Mouse (Mus musculus) stomach, embryonic 14.5 days (tissue): ENCODE data around the gene Elk1. TPM values are rescaled to one million over a fixed set of nuclear protein-coding genes. Genes with fewer than 3 reads are reported as not detected.

Experiments used
- ATAC-seq: fragments of 200-750 bp; cut with Nextera tagmentation; 2 replicates; pipeline ENCODE4 v1.8.0; 2017; ENCODE audit warnings: low read depth, moderate TSS enrichment; ENCODE audit not compliant: insufficient number of reproducible peaks, insufficient read depth, low FRiP score
- H3K27ac ChIP-seq: fragments of 300-500 bp; sonication (generic); 2 replicates; pipeline ENCODE4 v1.5.1; 2014; ENCODE audit warnings: mild to moderate bottlenecking, low read length, moderate library complexity, mixed read lengths
- H3K27me3 ChIP-seq: fragments of 300-500 bp; sonication (generic); 2 replicates; pipeline ENCODE4 v1.6.1; 2014; ENCODE audit warnings: low read length, control low read depth, mixed read lengths; ENCODE audit not compliant: control insufficient read depth, insufficient read depth
- H3K36me3 ChIP-seq: fragments of 300-500 bp; sonication (generic); 2 replicates; pipeline ENCODE4 v1.6.1; 2014; ENCODE audit warnings: mild to moderate bottlenecking, control low read depth, low read length, moderate library complexity, mixed read lengths; ENCODE audit not compliant: control insufficient read depth, insufficient read depth
- H3K4me1 ChIP-seq: fragments of 300-500 bp; sonication (generic); 2 replicates; pipeline ENCODE4 v1.6.1; 2014; ENCODE audit warnings: low read length, control low read depth, mixed read lengths; ENCODE audit not compliant: control insufficient read depth, insufficient read depth
- H3K4me2 ChIP-seq: fragments of 300-500 bp; sonication (generic); replicated peaks from 2 replicates; pipeline ENCODE4 v1.6.1; 2014; ENCODE audit warnings: low read depth, low read length, control low read depth
- H3K4me3 ChIP-seq: fragments of 300-500 bp; sonication (generic); 2 replicates; pipeline ENCODE4 v1.5.1; 2014; ENCODE audit warnings: low read depth, low read length, control low read depth
- H3K9ac ChIP-seq: fragments of 300-500 bp; sonication (generic); replicated peaks from 2 replicates; pipeline ENCODE4 v1.6.1; 2014; ENCODE audit warnings: low read depth, mild to moderate bottlenecking, control low read depth, low read length, moderate library complexity, mixed read lengths
- H3K9me3 ChIP-seq: fragments of 300-500 bp; sonication (generic); 2 replicates; pipeline ENCODE4 v1.6.1; 2016; ENCODE audit warnings: low read depth, low read length, control low read depth; ENCODE audit not compliant: control insufficient read depth
- WGBS: fragments of 180-500 bp; shearing (Covaris S2); extraction: QIAGEN DNeasy Blood & Tissue Kit; methylation state at CpG from one replicate; pipeline ENCODE4 v1.1.7; 2014; 5-methylcytosine and 5-hydroxymethylcytosine counted together
- polyA plus RNA-seq: library from polyadenylated mRNA; unstranded; fragments of >200 nt; fragmentation: Nextera tagmentation; extraction: Ambion mirVana; gene quantifications from 2 replicates; pipeline ENCODE4 v1.2.1, GENCODE M21; 2014

Elk1 gene
- polyA plus RNA-seq, 1 experiment from 2014 or later: 8.1 TPM

DNA sequence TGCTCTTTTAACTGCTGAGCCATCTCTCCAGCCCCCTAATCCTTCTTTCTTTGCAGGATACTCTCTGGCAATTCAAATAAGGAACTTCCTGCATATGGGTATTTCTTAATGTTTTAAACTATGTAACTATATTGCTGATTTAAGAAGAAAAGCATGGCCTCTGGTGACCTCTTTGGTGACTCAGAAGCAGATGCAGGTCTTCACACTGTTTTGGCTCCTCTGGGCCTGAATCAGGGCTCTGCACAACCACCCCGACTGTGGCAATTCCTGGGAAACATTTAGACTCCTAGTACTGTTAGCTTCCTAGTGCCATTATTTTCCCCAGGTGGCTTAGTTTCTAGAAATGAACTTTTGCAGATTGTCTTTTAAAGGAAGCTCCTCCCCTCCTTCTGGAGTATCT lies 26.9 kb downstream of the Elk1 start:
- Histone ChIP-seq H3K4me1 (no peaks in the 10 kb centered on the region), H3K4me2 (no peak overlapping the region), H3K9ac (no peak overlapping the region), H3K27me3 (no peaks in the 10 kb centered on the region), H3K4me3 (no peak overlapping the region), H3K9me3 (no peaks in the 10 kb centered on the region), H3K36me3 (no peaks in the 10 kb centered on the region; the same call in 1 of the 2 replicates), H3K27ac (no peak overlapping the region)
- ATAC-seq: no peak
- WGBS: 61% methylated on average over 1 of the region's 1 CpGs

DNA sequence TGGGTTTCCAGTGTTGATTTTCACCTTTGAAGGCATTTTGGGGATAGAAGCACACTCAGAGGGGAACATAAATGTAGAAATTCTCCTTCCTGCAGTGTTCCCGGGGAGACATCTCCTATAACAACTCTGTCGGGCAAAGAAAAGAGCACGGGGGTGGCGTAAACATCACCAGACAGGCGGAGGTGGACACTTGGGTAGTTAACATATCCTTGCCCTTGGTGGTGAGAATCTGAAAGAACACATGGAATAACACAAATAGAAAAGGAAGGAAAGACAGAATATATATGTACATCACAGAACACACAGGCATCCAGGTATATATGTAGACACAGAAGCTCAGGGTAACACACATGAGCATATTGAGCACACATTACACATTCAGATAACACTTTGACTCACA lies 29.0 kb downstream of the Elk1 start:
- ATAC-seq: no peak
- Histone ChIP-seq H3K27me3 (no peaks in the 10 kb centered on the region), H3K9me3 (no peaks in the 10 kb centered on the region), H3K9ac (no peak overlapping the region), H3K4me2 (peak overlapping the region; percentile 72), H3K36me3 (no peaks in the 10 kb centered on the region; the same call in 1 of the 2 replicates), H3K27ac (no peak overlapping the region), H3K4me1 (no peaks in the 10 kb centered on the region), H3K4me3 (no peak overlapping the region)
- WGBS: 42% methylated on average over 5 of the region's 5 CpGs

DNA sequence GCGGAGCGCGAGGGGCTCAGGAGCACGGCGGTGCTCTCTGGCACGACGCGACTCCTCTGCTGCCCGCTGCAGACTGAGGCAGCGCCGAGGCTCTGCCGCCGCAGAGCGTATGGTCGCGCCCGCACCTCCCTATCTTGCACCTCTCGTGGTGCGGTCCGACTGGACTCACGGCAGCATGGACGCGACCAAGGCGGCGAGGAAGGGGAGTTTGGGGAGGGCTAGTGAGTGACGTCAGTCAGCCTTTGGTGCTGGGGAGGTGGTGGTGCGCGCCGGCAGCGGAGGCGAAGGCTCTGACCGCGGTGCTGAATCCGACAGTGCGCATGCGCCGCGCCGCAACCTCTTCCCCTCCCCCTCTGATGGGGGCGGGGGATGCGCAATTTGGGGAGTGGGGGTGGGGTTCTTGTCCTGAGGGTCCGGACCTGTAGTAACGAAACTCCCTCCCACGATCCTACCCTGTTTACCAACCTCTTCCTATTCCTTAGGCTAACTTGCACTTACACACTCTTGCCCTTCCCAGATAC lies 29.5 kb downstream of the Elk1 start, which contains the start of gene Syn1:
TSS of gene Syn1 (minus strand) at position 161 of the 521 bp plus-strand sequence.
- no peaks in the 10 kb centered on the region; the same call in 1 of the 2 replicates for H3K36me3 ChIP-seq
- peak within 1 kb of the TSS; percentile 35 for H3K4me3 ChIP-seq
- no peak within 1 kb of the TSS for H3K9ac ChIP-seq
- peak; percentile 93 for ATAC-seq
- H3K27me3 ChIP-seq: no peaks in the 10 kb centered on the region
- no peaks in the 10 kb centered on the region for H3K4me1 ChIP-seq
- H3K4me2 ChIP-seq: peak within 1 kb of the TSS; percentile 72
- 9% methylated on average over 25 of the region's 44 CpGs for WGBS
- H3K27ac ChIP-seq: no peak within 1 kb of the TSS
- H3K9me3 ChIP-seq: no peaks in the 10 kb centered on the region

GRCm38 (mm10) chrX:20920249-20920843 lies 30.1 kb downstream of the Elk1 start:
- 19% methylated on average over 38 of the region's 49 CpGs for WGBS
- Histone ChIP-seq H3K4me3 (peak overlapping the region; percentile 35), H3K4me2 (peak overlapping the region; percentile 72), H3K36me3 (no peaks in the 10 kb centered on the region; the same call in 1 of the 2 replicates), H3K9me3 (no peaks in the 10 kb centered on the region), H3K27me3 (no peaks in the 10 kb centered on the region), H3K9ac (no peak overlapping the region), H3K27ac (no peak overlapping the region), H3K4me1 (no peaks in the 10 kb centered on the region)
- 0 out of 2 replicates have a peak, but pooled peaks have one; percentile 14 for ATAC-seq

GRCm38 (mm10) chrX:20915075-20915474 lies 35.3 kb downstream of the Elk1 start:
- Histone ChIP-seq H3K4me2 (no peak overlapping the region), H3K27ac (no peak overlapping the region)
- no peak for ATAC-seq

GRCm38 (mm10) chrX:20913726-20914125 lies 36.7 kb downstream of the Elk1 start:
- Histone ChIP-seq H3K27me3 (no peaks in the 10 kb centered on the region), H3K4me3 (no peak overlapping the region), H3K4me1 (no peaks in the 10 kb centered on the region), H3K9ac (no peak overlapping the region), H3K9me3 (no peaks in the 10 kb centered on the region), H3K27ac (no peak overlapping the region), H3K36me3 (no peaks in the 10 kb centered on the region), H3K4me2 (no peak overlapping the region)
- 87% methylated on average over 6 of the region's 6 CpGs for WGBS
- ATAC-seq: no peak

More at GRCm38 (mm10) chrX:20915075-20915474, 35.3 kb downstream of the Elk1 start:
- Histone ChIP-seq H3K9me3 (no peaks in the 10 kb centered on the region), H3K36me3 (no peaks in the 10 kb centered on the region), H3K4me1 (no peaks in the 10 kb centered on the region), H3K27me3 (no peaks in the 10 kb centered on the region), H3K9ac (no peak overlapping the region), H3K4me3 (no peak overlapping the region)

GRCm38 (mm10) chrX:20910074-20910473 lies 40.3 kb downstream of the Elk1 start:
- Histone ChIP-seq H3K27ac (no peak overlapping the region), H3K4me1 (no peaks in the 10 kb centered on the region), H3K27me3 (no peaks in the 10 kb centered on the region), H3K4me2 (no peak overlapping the region), H3K9ac (no peak overlapping the region), H3K9me3 (no peaks in the 10 kb centered on the region), H3K4me3 (no peak overlapping the region), H3K36me3 (no peaks in the 10 kb centered on the region)
- WGBS: 24% methylated on average over 3 of the region's 3 CpGs
- no peak for ATAC-seq
